Mouse (Mus musculus): ENCODE data around the gene Myt1l. TPM values are rescaled to one million over a fixed set of nuclear protein-coding genes. Genes with fewer than 3 reads are reported as not detected.

The Myt1l gene
- total and polyA plus RNA-seq, 2 experiments from 2014 or later, result 68.6 to 173 TPM

DNA sequence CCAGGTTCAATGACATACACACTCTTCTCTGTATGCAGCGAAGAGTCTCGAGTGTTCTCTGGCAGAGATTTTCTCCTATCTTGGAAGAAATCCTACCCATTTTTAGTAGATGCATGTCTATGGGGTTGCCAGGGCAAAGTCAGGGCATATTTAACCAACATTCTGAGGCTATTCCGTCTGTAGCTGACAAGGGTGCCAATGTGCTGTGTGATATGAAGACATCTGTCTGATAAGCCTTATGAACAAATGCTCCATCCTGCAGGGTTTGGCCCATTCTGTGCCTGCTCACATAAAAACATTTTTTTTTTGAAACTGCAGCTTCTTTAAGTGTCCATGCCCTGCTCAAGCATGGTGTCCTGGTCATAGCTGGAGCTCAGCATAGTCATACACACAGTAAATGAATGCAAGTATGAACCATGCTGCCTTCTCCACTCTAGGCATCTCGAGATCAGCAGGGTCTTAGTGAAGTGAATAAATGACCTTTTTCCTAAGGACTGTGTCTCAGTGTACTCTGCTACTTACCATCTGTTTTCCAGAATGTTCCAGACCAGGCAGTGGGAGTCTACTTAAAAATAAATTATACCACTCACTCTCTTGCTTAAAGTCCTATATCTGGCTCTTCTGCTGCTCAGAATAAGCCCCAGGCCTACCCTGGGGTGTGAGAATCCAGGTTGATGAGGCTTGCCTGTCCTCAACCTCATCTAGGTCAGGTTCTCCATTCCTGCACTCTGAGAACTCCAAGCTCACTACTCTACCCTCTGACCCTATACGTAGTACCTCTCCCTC, 227.1 kb downstream of the Myt1l start:
- Histone ChIP-seq H3K4me2 (ENCODE audit: low read depth, low read length) (no peak overlapping the region), H3K27me3 (ENCODE audit: insufficient read depth, low read length) (no peaks in the 10 kb centered on the region), H3K9ac (replicated peaks; ENCODE audit: low read length) (no peak overlapping the region), H3K4me3 (ENCODE audit: low read length) (no peak overlapping the region), H3K9me3 (ENCODE audit: low read length) (no peaks in the 10 kb centered on the region), H3K36me3 (ENCODE audit: insufficient read depth, low read length) (no peaks in the 10 kb centered on the region), H3K27ac (no peak overlapping the region), H3K4me1 (ENCODE audit: insufficient read depth, low read length) (no peaks in the 10 kb centered on the region)
- no peak for ATAC-seq
- no peak for TF ChIP-seq CTCF (IDR thresholded peaks at IDR 0.05; ENCODE audit: low read depth)
- 74% methylated on average over 5 of the region's 5 CpGs for WGBS
- no peak for DNase-seq (ENCODE audit: low spot score)

DNA sequence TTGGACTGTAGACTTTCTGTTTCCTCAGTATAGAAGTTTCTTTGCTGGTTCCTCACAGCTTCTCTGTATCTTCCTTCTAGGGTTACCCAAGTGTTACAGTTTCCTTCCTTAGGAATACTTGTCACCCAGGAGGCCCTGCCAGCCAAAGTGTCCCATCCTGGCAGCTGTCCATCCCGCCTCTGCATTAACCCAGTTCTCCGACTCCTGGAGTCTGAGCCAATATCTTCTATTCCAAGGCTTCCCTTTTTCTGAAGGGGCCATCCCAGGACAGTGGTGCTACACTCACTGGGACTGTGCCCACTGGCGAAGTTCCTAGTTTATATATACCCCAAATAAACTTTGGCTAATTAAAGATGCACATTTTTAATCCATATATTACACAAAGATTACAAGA, 227.7 kb downstream of the Myt1l start:
- no peak overlapping the region for H3K27ac ChIP-seq
- H3K36me3 ChIP-seq (ENCODE audit: insufficient read depth, low read length), result no peaks in the 10 kb centered on the region
- no peak overlapping the region for H3K4me2 ChIP-seq (ENCODE audit: low read depth, low read length)
- WGBS, result 68% methylated on average over 3 of the region's 3 CpGs
- no peak for TF ChIP-seq CTCF (IDR thresholded peaks at IDR 0.05; ENCODE audit: low read depth)
- no peaks in the 10 kb centered on the region for H3K27me3 ChIP-seq (ENCODE audit: insufficient read depth, low read length)
- H3K4me1 ChIP-seq (ENCODE audit: insufficient read depth, low read length), result no peaks in the 10 kb centered on the region
- no peak for ATAC-seq
- H3K9ac ChIP-seq (replicated peaks; ENCODE audit: low read length), result no peak overlapping the region
- H3K4me3 ChIP-seq (ENCODE audit: low read length), result no peak overlapping the region
- no peak for DNase-seq (ENCODE audit: low spot score)
- H3K9me3 ChIP-seq (ENCODE audit: low read length), result no peaks in the 10 kb centered on the region

DNA sequence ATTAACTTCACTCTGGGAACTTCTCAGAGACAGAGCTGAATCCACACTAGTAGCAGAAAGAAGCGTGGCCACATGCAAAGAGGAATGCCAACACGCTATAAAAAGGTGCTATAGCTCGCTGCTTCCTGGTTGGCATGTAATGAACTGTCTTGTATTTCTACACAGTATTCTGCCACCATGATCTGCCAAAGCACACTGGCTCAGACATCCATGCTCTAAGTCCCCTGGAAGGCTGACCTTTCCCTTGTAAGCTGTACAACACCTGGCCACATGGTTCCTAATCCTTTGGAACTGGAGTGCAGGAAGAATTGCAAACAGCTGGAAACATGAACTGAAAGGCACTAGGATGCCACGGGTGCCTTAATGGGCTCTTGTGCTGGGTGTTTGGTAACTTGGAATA, 232.4 kb downstream of the Myt1l start:
- Histone ChIP-seq H3K27me3 (ENCODE audit: insufficient read depth, low read length) (no peaks in the 10 kb centered on the region), H3K4me3 (ENCODE audit: low read length) (no peak overlapping the region), H3K4me1 (ENCODE audit: insufficient read depth, low read length) (no peaks in the 10 kb centered on the region), H3K27ac (no peak overlapping the region), H3K9me3 (ENCODE audit: low read length) (no peaks in the 10 kb centered on the region), H3K36me3 (ENCODE audit: insufficient read depth, low read length) (no peaks in the 10 kb centered on the region), H3K9ac (replicated peaks; ENCODE audit: low read length) (no peak overlapping the region), H3K4me2 (ENCODE audit: low read depth, low read length) (no peak overlapping the region)
- no peak for ATAC-seq
- TF ChIP-seq CTCF (IDR thresholded peaks at IDR 0.05; ENCODE audit: low read depth), result no peak
- WGBS, result 80% methylated on average over 4 of the region's 4 CpGs
- no peak for DNase-seq (ENCODE audit: low spot score)

DNA sequence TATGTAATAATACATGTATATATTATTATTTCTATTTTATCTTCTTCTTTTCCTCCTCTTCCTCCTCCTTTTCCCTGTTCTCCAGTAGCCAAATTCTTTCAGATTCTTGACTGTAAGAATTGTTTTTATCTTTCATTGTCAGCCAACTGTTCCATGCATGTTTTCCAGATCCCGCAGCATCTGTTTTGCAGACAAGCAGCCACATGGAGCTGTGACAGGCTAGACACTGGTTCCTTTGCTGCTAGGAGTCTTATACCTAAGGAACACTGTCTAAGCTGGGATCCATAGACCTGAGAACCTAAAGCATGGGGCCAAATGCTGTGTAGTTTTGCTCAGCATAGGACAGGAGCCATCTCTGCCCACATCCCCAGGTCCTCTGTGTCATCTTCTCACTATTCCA, 238.0 kb downstream of the Myt1l start:
- no peak for ATAC-seq
- DNase-seq (ENCODE audit: low spot score), result no peak
- no peak overlapping the region for H3K4me3 ChIP-seq (ENCODE audit: low read length)
- 0 out of 2 replicates have a peak, but pooled peaks cover 4% of the 10 kb centered on the region for H3K4me1 ChIP-seq (ENCODE audit: insufficient read depth, low read length)
- TF ChIP-seq CTCF (IDR thresholded peaks at IDR 0.05; ENCODE audit: low read depth), result no peak
- no peaks in the 10 kb centered on the region for H3K9me3 ChIP-seq (ENCODE audit: low read length)
- no peak overlapping the region for H3K9ac ChIP-seq (replicated peaks; ENCODE audit: low read length)
- no peaks in the 10 kb centered on the region for H3K36me3 ChIP-seq (ENCODE audit: insufficient read depth, low read length)
- no peak overlapping the region for H3K27ac ChIP-seq
- no peaks in the 10 kb centered on the region for H3K27me3 ChIP-seq (ENCODE audit: insufficient read depth, low read length)
- WGBS, result 97% methylated on average over 1 of the region's 1 CpGs
- no peak overlapping the region for H3K4me2 ChIP-seq (ENCODE audit: low read depth, low read length)

DNA sequence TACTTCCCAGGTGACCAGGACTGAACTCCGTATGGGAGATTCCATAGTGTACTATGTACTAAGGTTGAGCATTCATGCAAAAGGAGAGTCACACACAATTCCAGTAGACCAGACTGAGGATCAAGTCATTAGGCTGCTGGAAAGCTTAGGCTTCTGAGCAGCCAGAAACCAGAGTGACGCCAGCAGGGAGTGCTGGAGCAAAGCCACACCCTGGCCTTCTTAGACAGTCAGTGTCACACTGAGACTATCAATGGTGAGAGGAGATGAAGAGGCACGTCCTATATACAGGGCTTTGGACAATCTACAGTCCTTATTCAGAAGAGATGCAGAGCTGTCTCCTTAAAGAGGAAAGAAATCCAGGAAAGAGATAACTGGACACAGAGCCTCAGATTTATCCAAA, 243.6 kb downstream of the Myt1l start:
- H3K9ac ChIP-seq (replicated peaks; ENCODE audit: low read length), result no peak overlapping the region
- no peaks in the 10 kb centered on the region for H3K9me3 ChIP-seq (ENCODE audit: low read length)
- ATAC-seq (0 out of 2 replicates have a peak, but pooled peaks have one; percentile 19), DNase-seq (ENCODE audit: low spot score) (no peak)
- TF ChIP-seq CTCF (IDR thresholded peaks at IDR 0.05; ENCODE audit: low read depth), result no peak
- H3K4me3 ChIP-seq (ENCODE audit: low read length), result no peak overlapping the region
- H3K4me2 ChIP-seq (ENCODE audit: low read depth, low read length), result no peak overlapping the region
- peak overlapping the region; percentile 54 for H3K27ac ChIP-seq
- no peaks in the 10 kb centered on the region for H3K36me3 ChIP-seq (ENCODE audit: insufficient read depth, low read length)
- 63% methylated on average over 3 of the region's 3 CpGs for WGBS
- H3K27me3 ChIP-seq (ENCODE audit: insufficient read depth, low read length), result no peaks in the 10 kb centered on the region
- H3K4me1 ChIP-seq (ENCODE audit: insufficient read depth, low read length), result peaks cover 10% of the 10 kb centered on the region; the same call in 1 of the 2 replicates

DNA sequence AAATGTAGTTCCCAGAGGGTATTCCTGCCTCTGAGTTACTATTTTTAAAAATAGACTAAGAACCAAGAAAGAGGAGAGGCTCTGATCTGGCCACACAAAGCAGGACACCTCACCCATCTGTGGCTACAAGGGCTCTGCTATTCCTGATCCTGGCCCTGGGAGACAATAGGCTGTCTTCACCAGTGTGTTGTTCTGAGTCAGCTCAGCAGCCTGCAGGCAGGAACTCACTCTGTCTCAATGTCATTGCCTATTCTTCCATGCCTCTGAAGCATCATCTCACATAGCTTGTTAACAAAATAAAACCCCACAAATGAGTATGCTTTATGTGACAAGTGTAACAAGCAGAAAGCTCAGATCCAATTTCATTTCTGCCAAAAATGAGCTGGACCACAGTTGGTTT, 244.2 kb downstream of the Myt1l start:
- DNase-seq (ENCODE audit: low spot score) (no peak), ATAC-seq (no peak)
- Histone ChIP-seq H3K9me3 (ENCODE audit: low read length) (no peaks in the 10 kb centered on the region), H3K36me3 (ENCODE audit: insufficient read depth, low read length) (no peaks in the 10 kb centered on the region), H3K4me1 (ENCODE audit: insufficient read depth, low read length) (peaks cover 10% of the 10 kb centered on the region; the same call in 1 of the 2 replicates), H3K27ac (peak overlapping the region; percentile 54), H3K9ac (replicated peaks; ENCODE audit: low read length) (no peak overlapping the region), H3K4me3 (ENCODE audit: low read length) (no peak overlapping the region), H3K27me3 (ENCODE audit: insufficient read depth, low read length) (no peaks in the 10 kb centered on the region), H3K4me2 (ENCODE audit: low read depth, low read length) (no peak overlapping the region)
- no peak for TF ChIP-seq CTCF (IDR thresholded peaks at IDR 0.05; ENCODE audit: low read depth)

DNA sequence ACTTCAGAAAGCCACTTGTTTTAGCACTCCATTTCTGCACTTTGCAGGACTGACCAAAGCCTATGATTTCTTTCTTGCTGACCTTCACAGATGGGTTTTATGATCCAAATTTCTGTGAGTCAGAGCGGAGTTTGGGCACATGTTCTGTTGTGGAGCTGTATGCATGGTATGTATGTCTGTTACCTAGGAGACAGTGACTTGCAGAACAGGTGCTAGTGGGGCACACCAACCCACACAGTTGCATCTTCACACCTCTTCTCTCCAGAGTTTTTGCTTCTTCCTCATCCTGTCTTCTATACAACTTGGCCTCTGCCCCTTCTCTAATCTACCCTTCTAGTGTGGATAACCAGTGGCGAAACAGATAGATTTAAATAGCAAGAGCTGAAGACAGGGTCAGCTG, 250.7 kb downstream of the Myt1l start:
- DNase-seq (ENCODE audit: low spot score) (no peak), ATAC-seq (no peak)
- no peak overlapping the region for H3K4me3 ChIP-seq (ENCODE audit: low read length)
- no peaks in the 10 kb centered on the region for H3K4me1 ChIP-seq (ENCODE audit: insufficient read depth, low read length)
- no peak for TF ChIP-seq CTCF (IDR thresholded peaks at IDR 0.05; ENCODE audit: low read depth)
- no peak overlapping the region for H3K27ac ChIP-seq
- WGBS, result 92% methylated on average over 2 of the region's 2 CpGs
- no peaks in the 10 kb centered on the region for H3K9me3 ChIP-seq (ENCODE audit: low read length)
- H3K9ac ChIP-seq (replicated peaks; ENCODE audit: low read length), result no peak overlapping the region
- H3K27me3 ChIP-seq (ENCODE audit: insufficient read depth, low read length), result no peaks in the 10 kb centered on the region
- no peaks in the 10 kb centered on the region for H3K36me3 ChIP-seq (ENCODE audit: insufficient read depth, low read length)
- no peak overlapping the region for H3K4me2 ChIP-seq (ENCODE audit: low read depth, low read length)
